Mouse (Mus musculus) ES-E14 (cell line): Measurements from ENCODE around the gene Cptp. TPM values are rescaled to one million over a fixed set of nuclear protein-coding genes. Genes with fewer than 3 reads are reported as not detected.

ENCODE experiments used
- DNase-seq: peaks from one replicate; pipeline ENCODE4 v3.0.0-alpha.2; 2013; ENCODE audit warnings: low read depth, low spot score
- H3K27ac ChIP-seq: 2 replicates; pipeline ENCODE4 v1.5.1; 2012; ENCODE audit warnings: low read depth, mild to moderate bottlenecking, low read length, moderate library complexity, mixed read lengths; ENCODE audit not compliant: poor library complexity, insufficient read depth, severe bottlenecking
- H3K36me3 ChIP-seq: 2 replicates; pipeline ENCODE4 v1.6.1; 2012; ENCODE audit warnings: mild to moderate bottlenecking, low read length, moderate library complexity, mixed read lengths; ENCODE audit not compliant: control insufficient read depth, poor library complexity, insufficient read depth, severe bottlenecking
- H3K4me1 ChIP-seq, 2 experiments: fragments of 150-350 bp in 1 of 2; sonication (generic) in 1 of 2; 2 replicates each; pipeline ENCODE4 v1.6.1; 2012; ENCODE audit warnings: low read length in 2 of 2, mild to moderate bottlenecking in 1 of 2, mixed read lengths in 1 of 2; ENCODE audit not compliant: control insufficient read depth in 2 of 2, insufficient read depth in 2 of 2, poor library complexity in 1 of 2
- H3K4me3 ChIP-seq, 2 experiments: fragments of 150-350 bp in 1 of 2; sonication (generic) in 1 of 2; 2 replicates each; pipeline ENCODE4 v1.5.1; 2012; ENCODE audit warnings: low read length in 2 of 2, low read depth in 1 of 2, mild to moderate bottlenecking in 1 of 2, mixed read lengths in 1 of 2; ENCODE audit not compliant: insufficient read depth in 1 of 2, poor library complexity in 1 of 2, severe bottlenecking in 1 of 2
- H3K9ac ChIP-seq: 2 replicates; pipeline ENCODE4 v1.6.1; 2012; ENCODE audit warnings: low read depth, mild to moderate bottlenecking, low read length, mixed read lengths; ENCODE audit not compliant: poor library complexity, insufficient read depth, severe bottlenecking
- H3K9me3 ChIP-seq: fragments of 150-350 bp; sonication (generic); 2 replicates; pipeline ENCODE4 v1.6.1; 2012; ENCODE audit warnings: low read depth, mild to moderate bottlenecking, low read length; ENCODE audit not compliant: control insufficient read depth, insufficient read depth
- CHD2 ChIP-seq: IDR thresholded peaks from 2 replicates; pipeline ENCODE4 v1.6.1; 2014; ENCODE audit warnings: mild to moderate bottlenecking, low read depth, low read length, inconsistent platforms
- HCFC1 ChIP-seq: IDR thresholded peaks from 2 replicates; pipeline ENCODE4 v1.6.1; 2012; ENCODE audit warnings: low read length, inconsistent platforms, borderline replicate concordance; ENCODE audit not compliant: insufficient read depth
- MAFK ChIP-seq: IDR thresholded peaks from 2 replicates; pipeline ENCODE4 v1.6.1; 2014; ENCODE audit warnings: mild to moderate bottlenecking, low read depth, low read length, inconsistent platforms; ENCODE audit not compliant: insufficient read depth
- ZC3H11A ChIP-seq: IDR thresholded peaks from 2 replicates; pipeline ENCODE4 v1.6.1; 2012; ENCODE audit warnings: low read depth, mild to moderate bottlenecking, inconsistent platforms, low read length, borderline replicate concordance
- ZNF384 ChIP-seq: IDR thresholded peaks from 2 replicates; pipeline ENCODE4 v1.6.1; 2012; ENCODE audit warnings: low read depth, low read length, inconsistent platforms
- in situ Hi-C, 2 experiments: fragments of 600-800 bp; cut with MboI; formaldehyde crosslinking; loops; one replicate each; pipeline ENCODE4 v1.15.1; 2025; ENCODE audit warnings: low sequenced_read_pairs in 2 of 2, inconsistent platforms in 1 of 2; ENCODE audit not compliant: unreplicated experiment in 2 of 2
- total RNA-seq: library from RNA; depleted of rRNA; stranded (reverse); fragments of 300-350 nt; gene quantifications from 2 replicates; pipeline ENCODE4 v1.2.3, GENCODE M21; 2012

Cptp gene
- total RNA-seq, 1 experiment, result 10.1 TPM

- H3K4me3 ChIP-seq, result peak overlapping the region; percentile 48 to 72
- H3K9ac ChIP-seq, result peak overlapping the region; percentile 1
- H3K36me3 ChIP-seq, result peaks cover 11% of the 10 kb centered on the region; the same call in 1 of the 2 replicates
- peaks cover 12 to 17% of the 10 kb centered on the region in 2 experiments for H3K4me1 ChIP-seq
- TF ChIP-seq HCFC1 (no peak), ZC3H11A (no peak), ZNF384 (no peak), CHD2 (no peak), MAFK (no peak)
- in situ Hi-C loops, result no loop called here
- peak; percentile 39 for DNase-seq
- H3K27ac ChIP-seq, result peak overlapping the region; percentile 41; the same call in 1 of the 2 replicates
- H3K9me3 ChIP-seq, result no peaks in the 10 kb centered on the region
These were observed 26.0 kb upstream of the Cptp start for GRCm38 (mm10) chr4:155895216-155895615.

- Histone ChIP-seq H3K9me3 (no peaks in the 10 kb centered on the region), H3K9ac (peak overlapping the region; percentile 1), H3K36me3 (peaks cover 11% of the 10 kb centered on the region), H3K4me3 (peak overlapping the region; percentile 48 to 72), H3K27ac (peak overlapping the region; percentile 41), H3K4me1 (peaks cover 12 to 17% of the 10 kb centered on the region in 2 experiments)
- TF ChIP-seq MAFK (peak; percentile 71), CHD2 (no peak)
- in situ Hi-C loops, result no loop called here
- DNase-seq, result no peak
These were observed 25.2 kb upstream of the Cptp start for GRCm38 (mm10) chr4:155894311-155894881.

- DNase-seq, result no peak
- H3K9me3 ChIP-seq, result no peaks in the 10 kb centered on the region
- H3K36me3 ChIP-seq, result peaks cover 17% of the 10 kb centered on the region
- in situ Hi-C loops, result no loop called here
- no peak overlapping the region for H3K4me3 ChIP-seq
- peaks cover 12 to 17% of the 10 kb centered on the region in 2 experiments for H3K4me1 ChIP-seq
- H3K27ac ChIP-seq, result no peak overlapping the region
- no peak overlapping the region for H3K9ac ChIP-seq
- TF ChIP-seq CHD2 (no peak), MAFK (no peak), ZNF384 (no peak), ZC3H11A (no peak), HCFC1 (no peak)
These were observed 24.0 kb upstream of the Cptp start for GRCm38 (mm10) chr4:155893212-155893690.

GRCm38 (mm10) chr4:155892438-155893211, 23.4 kb upstream of the Cptp start:
- peak overlapping the region; percentile 89 to 90 for H3K4me3 ChIP-seq
- peaks cover 12 to 17% of the 10 kb centered on the region in 2 experiments for H3K4me1 ChIP-seq
- TF ChIP-seq CHD2, result no peak
- no peak for TF ChIP-seq HCFC1
- no peak for TF ChIP-seq ZNF384
- no peak for TF ChIP-seq MAFK
- no peak for DNase-seq
- peaks cover 23% of the 10 kb centered on the region for H3K36me3 ChIP-seq
- H3K27ac ChIP-seq, result no peak overlapping the region
- H3K9me3 ChIP-seq, result no peaks in the 10 kb centered on the region
- in situ Hi-C loops, result no loop called here
- H3K9ac ChIP-seq, result peak overlapping the region; percentile 80
